Mouse (Mus musculus): Measurements from ENCODE around the gene Gm20388.
A peak's percentile ranks its signal among the peaks of the same experiment; 100 is the strongest.
"Not testable (repeated sequence)": the region's sequence is repeated elsewhere in the genome, so short reads cannot be mapped to it uniquely, and the experiment has no call there.

Gene Gm20388

GRCm38 (mm10) chr8:123213118-123213772 lies 3302.6 kb downstream of the Gm20388 start:
- DNase-seq (ENCODE audit: low read depth, low spot score) = no peak

- no peak for DNase-seq (ENCODE audit: low read depth, low spot score)
These were observed 3304.8 kb downstream of the Gm20388 start for GRCm38 (mm10) chr8:123215430-123215829.

- DNase-seq (ENCODE audit: low read depth, low spot score) = no peak
These were observed 3310.3 kb downstream of the Gm20388 start for GRCm38 (mm10) chr8:123220917-123221316.

GRCm38 (mm10) chr8:123224278-123225266 lies 3313.9 kb downstream of the Gm20388 start, which contains the start of gene Cdk10:
TSS of gene Cdk10 (plus strand) at chr8:123224842.
- DNase-seq (ENCODE audit: low read depth, low spot score) = peak; percentile 95

GRCm38 (mm10) chr8:123228416-123228815 lies 3317.8 kb downstream of the Gm20388 start:
- DNase-seq (ENCODE audit: low read depth, low spot score) = no peak

- DNase-seq (ENCODE audit: low read depth, low spot score) = not testable (repeated sequence)
These were observed 3319.7 kb downstream of the Gm20388 start for GRCm38 (mm10) chr8:123230326-123230725.

GRCm38 (mm10) chr8:123231742-123232141 lies 3321.1 kb downstream of the Gm20388 start:
- no peak for DNase-seq (ENCODE audit: low read depth, low spot score)

- DNase-seq (ENCODE audit: low read depth, low spot score) = no peak
These were observed 3321.9 kb downstream of the Gm20388 start for GRCm38 (mm10) chr8:123232553-123232952.

GRCm38 (mm10) chr8:123233300-123233699 lies 3322.7 kb downstream of the Gm20388 start:
- no peak for DNase-seq (ENCODE audit: low read depth, low spot score)

GRCm38 (mm10) chr8:123233760-123234159 lies 3323.1 kb downstream of the Gm20388 start:
- no peak for DNase-seq (ENCODE audit: low read depth, low spot score)

GRCm38 (mm10) chr8:123234918-123235519 lies 3324.4 kb downstream of the Gm20388 start:
- peak; percentile 70 for DNase-seq (ENCODE audit: low read depth, low spot score)

GRCm38 (mm10) chr8:123235520-123236497 lies 3325.2 kb downstream of the Gm20388 start, which contains the start of gene Spata2l:
TSS of gene Spata2l (minus strand) at chr8:123236233.
- DNase-seq (ENCODE audit: low read depth, low spot score) = peak; percentile 98

- DNase-seq (ENCODE audit: low read depth, low spot score) = no peak
These were observed 3328.8 kb downstream of the Gm20388 start for GRCm38 (mm10) chr8:123239398-123239797.

- no peak for DNase-seq (ENCODE audit: low read depth, low spot score)
These were observed 3331.7 kb downstream of the Gm20388 start for GRCm38 (mm10) chr8:123242107-123242923.

GRCm38 (mm10) chr8:123243053-123243452 lies 3332.4 kb downstream of the Gm20388 start:
- DNase-seq (ENCODE audit: low read depth, low spot score) = no peak

- DNase-seq (ENCODE audit: low read depth, low spot score) = no peak
These were observed 3333.7 kb downstream of the Gm20388 start for GRCm38 (mm10) chr8:123244382-123244781.

- DNase-seq (ENCODE audit: low read depth, low spot score) = no peak
These were observed 3334.9 kb downstream of the Gm20388 start for GRCm38 (mm10) chr8:123245543-123245942.

- no peak for DNase-seq (ENCODE audit: low read depth, low spot score)
These were observed 3337.1 kb downstream of the Gm20388 start for GRCm38 (mm10) chr8:123247748-123248147.

GRCm38 (mm10) chr8:123248596-123248995 lies 3338.0 kb downstream of the Gm20388 start:
- no peak for DNase-seq (ENCODE audit: low read depth, low spot score)

GRCm38 (mm10) chr8:123250940-123251339 lies 3340.3 kb downstream of the Gm20388 start:
- DNase-seq (ENCODE audit: low read depth, low spot score) = no peak

Data from ES-CJ7 (cell line).